Mouse (Mus musculus): ENCODE results near the gene Srm.

Gene Srm

GRCm38 (mm10) chr4:148638302-148638701, 47.0 kb downstream of the Srm start:
- DNase-seq, result no peak

DNA sequence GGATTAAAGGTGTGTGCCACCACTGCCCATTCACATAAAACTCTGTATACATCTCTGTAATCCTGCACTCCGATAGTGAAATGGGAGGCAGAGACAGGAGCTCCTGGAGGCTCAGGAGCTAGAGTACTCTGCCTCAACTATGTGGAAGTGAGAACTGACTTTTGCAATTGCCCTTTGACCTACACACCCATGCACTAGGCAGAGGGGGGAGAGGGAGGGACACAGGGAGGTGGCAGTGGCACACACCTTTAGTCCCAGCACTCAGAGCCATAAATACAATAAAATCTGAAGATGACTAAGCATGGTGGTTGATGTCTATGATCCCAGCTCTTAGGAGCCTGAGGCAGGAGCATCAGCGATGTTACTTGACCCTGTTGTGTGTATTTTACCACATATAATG, 48.2 kb downstream of the Srm start:
- no peak for DNase-seq

GRCm38 (mm10) chr4:148641121-148641520, 49.8 kb downstream of the Srm start:
- DNase-seq, result no peak

DNA sequence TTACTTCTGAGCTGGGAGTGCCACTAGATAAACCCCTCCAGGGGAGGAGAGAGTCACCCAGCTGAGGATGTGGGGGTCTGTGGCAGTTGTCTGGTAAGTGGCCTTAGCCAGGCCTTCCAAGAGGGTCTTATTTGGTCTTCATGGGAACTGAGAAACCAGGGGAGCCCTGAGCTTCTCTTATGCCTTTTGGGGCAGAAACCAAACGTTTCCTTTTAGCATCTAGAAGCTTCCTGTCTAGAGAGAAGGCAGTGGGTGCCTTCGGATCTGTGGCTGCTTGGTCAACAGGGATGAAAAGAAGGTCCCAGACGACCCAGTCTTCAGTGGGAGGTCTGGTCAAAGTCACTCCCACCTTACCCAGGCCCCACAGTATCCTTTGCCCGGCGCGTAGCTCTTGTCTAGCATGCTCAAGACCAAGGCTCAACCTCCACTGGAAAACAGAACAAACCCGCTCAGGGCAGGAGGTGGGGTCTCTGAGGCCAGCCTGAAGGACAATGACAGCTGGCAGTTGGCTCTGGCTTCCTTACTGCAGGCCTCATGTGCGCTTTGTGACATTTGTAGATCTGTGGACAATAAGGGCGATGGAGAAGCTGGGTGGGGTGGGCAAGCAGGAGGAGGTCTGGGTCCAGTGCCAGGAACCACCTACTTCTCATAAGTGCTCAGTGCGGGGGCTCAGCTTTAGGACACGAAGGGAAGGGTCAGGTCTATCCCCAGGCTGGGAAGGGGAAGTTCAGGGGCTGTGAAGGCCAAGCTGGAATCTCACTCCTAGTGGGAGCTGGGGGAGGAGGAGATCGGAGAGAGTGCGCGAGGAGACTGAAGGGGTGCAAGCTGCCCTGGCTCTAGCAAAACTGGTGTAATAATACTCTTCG, 52.2 kb downstream of the Srm start, which contains the start of gene Gm572:
Gm572 (plus strand) TSS at position 27 of the 866 bp plus-strand sequence.
- no peak for DNase-seq

DNA sequence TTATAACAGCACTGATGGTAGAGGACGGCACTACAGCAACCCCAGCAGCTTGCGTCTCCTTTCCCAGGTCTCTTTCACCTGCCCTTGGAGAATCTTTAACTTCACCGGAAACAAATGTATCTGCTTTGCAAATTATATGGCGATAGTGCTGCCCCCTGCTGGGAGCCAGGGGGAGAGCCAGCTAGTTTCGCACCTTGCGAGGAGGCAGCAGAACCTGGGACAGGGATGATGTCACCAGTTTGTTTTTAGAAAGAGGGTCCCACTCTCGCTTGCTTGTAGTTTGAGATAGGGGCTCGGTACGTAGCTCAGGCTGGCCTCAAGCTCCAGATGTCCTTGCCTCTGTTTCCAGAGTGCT, 52.8 kb downstream of the Srm start:
- DNase-seq, result peak; percentile 78

All from lung, postnatal 36 days (tissue).